Mouse (Mus musculus) brain, embryonic 14.5 days (tissue): ENCODE measurements around the gene D130052B06Rik.

Experiments
- CTCF ChIP-seq: fragments of 200-500 bp; IDR thresholded peaks from 2 replicates; pipeline ENCODE4 v1.5.1; 2012; ENCODE audit warnings: inconsistent platforms, mild to moderate bottlenecking, moderate library complexity, borderline replicate concordance; ENCODE audit not compliant: insufficient read depth, insufficient read length; ENCODE audit errors: extremely low read depth
- POLR2A ChIP-seq: fragments of 200-500 bp; IDR thresholded peaks from 2 replicates; pipeline ENCODE4 v1.6.1; 2012; ENCODE audit warnings: mild to moderate bottlenecking, inconsistent platforms, borderline replicate concordance; ENCODE audit not compliant: poor library complexity, insufficient read depth, insufficient read length, severe bottlenecking; ENCODE audit errors: extremely low read depth

GRCm38 (mm10) chr11:33663599-33663998 lies 64.5 kb downstream of the D130052B06Rik start:
- TF ChIP-seq CTCF (no peak), POLR2A (no peak)
